Mouse (Mus musculus) cerebellum, postnatal 36 days (tissue): ENCODE results near the gene Tcf7l1.
A peak's percentile ranks its signal among the peaks of the same experiment; 100 is the strongest.
"Not testable (repeated sequence)": the region's sequence is repeated elsewhere in the genome, so short reads cannot be mapped to it uniquely, and the experiment has no call there.

Experiments used
- DNase-seq, 2 experiments: peaks; one replicate each; pipeline ENCODE4 v3.0.0; 2021 to 2022; ENCODE audit warnings: mixed read lengths in 2 of 2

Tcf7l1 gene

DNA sequence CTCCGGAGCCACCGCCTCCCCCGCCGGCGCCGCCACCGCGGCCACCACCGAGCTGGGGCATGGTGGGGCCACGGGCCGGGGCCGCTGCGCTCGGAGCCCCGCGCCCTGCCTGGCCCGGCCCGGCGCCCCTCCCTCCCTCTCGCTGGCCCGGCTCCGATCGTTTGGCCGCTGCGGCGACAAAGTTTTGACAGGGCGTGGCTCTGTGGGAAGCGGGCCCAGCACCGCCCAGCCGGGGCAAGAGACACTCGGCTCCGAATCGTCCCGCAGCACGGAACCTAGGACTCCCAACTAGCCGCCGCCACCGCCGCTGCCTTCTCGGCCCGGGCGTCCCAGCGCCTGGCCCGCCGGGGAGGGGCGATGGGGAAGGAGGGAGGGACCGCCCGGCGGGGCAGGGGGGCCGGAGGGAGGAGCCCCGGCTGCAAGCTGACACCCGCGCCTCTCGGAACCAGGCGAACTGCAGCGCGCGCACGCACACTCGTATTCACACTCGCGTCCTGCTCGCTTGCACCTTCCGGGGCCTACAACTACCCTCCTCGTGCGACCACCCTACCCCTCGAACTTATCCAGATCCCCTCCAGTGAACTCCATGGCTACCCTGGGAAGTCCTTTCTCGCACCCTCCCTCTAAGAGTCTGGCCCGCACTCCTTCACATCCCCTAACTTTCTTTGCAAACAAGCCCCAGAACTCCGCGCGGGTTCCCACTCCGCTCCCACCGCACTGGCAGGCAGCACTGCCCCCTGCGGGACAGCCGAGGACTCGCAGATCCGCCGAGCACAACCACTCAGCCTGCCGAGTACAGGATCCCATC, at the start of gene Tcf7l1:
Gene Tcf7l1 (minus strand): TSS at position 363 of the 808 bp plus-strand sequence.
- DNase-seq, result peak; percentile 74 to 75

DNA sequence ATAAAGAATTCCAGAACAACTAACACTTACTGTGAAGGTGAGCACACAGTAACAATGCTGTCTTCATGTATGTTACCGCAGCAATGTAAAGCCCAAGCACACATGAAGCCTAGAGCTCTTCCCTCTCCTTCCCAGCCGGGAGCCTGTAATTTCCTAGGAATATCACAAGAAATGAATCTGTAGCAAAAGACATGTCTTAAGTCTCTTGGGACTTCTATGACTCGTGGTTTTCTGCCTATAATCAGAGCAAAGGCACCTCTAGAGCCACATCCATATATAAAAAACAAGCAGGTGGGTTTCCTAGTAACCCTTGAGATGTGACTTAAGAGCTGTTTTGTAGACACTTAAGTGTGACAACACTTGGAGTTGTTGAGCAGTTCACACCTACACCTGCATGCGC, 48.7 kb upstream of the Tcf7l1 start:
- no peak for DNase-seq

DNA sequence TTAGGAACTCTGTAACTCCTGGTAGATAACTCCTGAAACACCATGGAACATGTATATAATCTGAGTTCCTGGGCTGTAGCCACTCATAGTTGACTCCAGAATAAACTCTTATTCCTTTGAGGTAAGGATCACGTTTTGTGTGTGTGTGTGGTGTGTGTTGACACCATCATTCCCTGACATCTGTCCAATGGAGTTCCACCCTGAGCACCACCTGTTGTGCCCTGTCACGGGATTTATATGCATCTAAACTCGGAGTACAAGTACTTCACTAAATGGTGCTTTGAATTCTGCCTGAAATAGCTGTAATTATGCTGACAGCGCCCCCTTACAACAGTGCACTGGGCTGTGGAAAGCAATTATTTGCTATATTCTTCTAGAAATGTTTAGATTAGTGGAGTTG, 45.5 kb upstream of the Tcf7l1 start:
- no peak for DNase-seq

DNA sequence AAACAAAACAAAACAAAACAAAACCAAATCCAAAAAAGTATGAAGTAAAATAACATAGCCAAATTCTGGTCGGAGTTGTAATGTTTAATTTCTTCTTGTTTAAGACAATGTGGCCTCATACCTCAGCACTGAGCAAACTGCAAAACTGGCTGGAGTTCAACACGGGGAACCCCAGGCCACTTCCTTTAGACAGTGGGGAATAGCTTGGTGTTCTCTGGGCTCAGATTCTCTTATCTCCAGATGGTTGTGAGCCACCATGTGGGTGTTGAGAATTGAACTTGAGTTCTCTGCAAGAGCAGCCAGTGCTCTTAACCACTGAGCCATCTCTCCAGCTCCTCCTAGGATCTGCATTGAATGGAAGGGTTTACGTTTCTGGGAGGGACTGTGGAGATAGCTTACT, 42.8 kb upstream of the Tcf7l1 start:
- no peak for DNase-seq

DNA sequence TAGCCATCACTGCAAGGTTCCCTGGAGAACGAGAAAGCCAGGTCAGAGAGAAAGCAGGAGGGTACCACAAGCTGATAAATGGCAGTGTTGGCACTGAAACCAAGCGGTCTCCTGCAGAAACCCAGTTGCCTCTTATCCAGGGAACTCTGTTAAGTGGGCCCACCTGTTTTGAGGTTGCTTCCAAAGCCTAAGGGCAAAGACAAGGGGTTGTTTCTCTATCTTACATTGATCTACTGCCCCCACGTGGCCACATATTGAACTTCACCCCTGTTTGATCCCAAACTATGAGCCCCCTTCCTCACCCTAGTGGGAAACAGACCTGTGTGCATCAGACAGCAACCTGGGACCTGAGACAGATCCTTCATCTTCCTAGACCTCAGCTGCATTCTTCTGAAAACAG, 42.2 kb upstream of the Tcf7l1 start:
- peak; percentile 38 to 52 for DNase-seq

DNA sequence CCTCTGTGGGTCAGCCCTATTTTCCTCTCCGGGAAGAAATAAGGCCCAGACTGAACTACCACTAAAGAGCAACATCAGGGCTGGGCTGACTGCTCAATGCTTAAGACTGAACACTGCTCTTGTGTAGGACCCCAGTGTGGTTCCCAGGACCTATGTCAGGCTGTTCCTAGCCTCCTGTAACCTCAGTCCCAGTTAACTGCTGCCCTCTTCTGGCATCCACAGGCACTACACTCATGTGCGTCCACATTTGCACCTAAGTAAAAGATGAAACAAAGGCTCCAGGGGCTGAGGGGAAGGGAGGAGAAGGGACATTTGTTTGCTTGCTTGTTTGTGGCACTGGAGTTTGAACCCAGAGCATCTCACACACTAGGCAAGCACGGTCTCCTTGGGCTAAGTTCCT, 39.8 kb upstream of the Tcf7l1 start:
- DNase-seq, result no peak

DNA sequence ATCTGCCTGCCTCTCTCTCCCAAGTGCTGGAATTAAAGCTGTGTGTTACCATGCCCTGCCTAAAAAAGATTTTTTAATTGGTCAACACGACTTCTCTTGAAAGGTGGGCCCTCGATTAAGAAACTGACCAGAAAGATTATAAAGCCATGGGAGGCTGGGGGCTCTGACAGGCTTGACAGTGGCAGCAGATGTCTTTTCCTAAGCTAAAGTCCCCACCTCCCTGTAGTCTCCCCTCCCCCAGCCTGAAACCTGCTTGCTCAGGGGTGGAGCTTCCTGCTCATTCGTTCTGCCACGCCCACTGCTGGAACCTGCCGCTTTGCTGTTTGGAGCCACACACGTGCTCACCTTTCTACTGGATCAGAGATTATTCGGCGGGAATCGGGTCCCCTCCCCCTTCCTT, 39.0 kb upstream of the Tcf7l1 start:
- DNase-seq, result not testable (repeated sequence)

DNA sequence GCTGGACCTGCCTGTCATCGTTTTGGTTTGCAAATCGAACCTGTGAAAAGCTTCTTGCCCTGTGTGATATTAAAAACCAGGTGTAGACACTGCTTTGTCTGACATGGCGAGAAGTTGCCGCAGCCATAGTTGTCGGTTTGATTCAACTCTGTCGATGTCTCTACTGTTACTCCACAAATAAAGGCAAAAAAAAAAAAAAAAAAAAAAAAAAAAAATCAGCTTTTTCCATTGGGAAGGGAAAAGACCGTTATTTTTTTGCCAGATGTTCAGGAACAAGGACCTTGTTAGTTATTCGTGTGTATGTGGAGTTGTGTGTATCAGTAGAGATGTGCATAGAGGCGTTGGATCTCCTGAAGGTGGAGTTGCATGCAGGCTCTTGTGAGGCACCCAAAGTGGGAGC, 36.7 kb upstream of the Tcf7l1 start:
- DNase-seq, result no peak

DNA sequence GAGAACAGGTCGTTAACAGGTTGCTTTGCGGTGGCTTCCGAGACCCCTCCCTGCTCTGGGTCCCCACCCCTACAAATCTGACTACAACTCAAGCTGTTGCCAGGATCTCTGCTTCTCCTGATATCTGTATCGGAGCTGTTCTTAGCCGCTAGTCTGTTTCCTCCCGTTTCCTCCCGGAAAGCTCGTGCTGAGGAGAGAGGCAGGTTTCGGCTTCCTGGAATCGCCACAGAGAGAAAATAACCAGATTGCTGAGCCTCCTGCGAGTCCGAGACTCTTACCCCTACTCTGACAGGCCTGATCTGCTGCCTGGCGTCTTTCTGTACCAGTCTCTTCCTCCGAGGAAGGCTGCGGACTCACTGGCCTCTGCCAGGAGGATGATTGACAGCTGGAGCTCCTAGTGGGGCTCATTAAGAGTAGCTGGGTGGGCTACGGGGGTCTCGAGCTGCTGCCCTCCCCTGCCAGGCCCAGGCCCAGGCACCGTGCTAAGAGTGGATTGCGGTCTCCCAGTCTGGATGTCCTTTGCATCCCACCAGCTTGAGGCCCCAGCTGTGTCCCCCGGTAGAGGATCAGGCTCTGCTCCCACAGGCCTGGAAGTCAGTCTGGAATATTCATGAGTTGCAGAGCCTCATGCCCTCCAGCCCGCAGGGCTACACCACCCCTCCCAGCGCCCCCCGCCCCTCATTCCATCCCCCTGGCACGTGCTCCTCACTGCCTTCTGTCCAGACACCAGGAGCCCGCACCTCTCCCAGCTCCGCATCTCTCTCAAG, 36.1 kb upstream of the Tcf7l1 start:
- DNase-seq, result peak in 1 of 2 experiments; percentile 9

DNA sequence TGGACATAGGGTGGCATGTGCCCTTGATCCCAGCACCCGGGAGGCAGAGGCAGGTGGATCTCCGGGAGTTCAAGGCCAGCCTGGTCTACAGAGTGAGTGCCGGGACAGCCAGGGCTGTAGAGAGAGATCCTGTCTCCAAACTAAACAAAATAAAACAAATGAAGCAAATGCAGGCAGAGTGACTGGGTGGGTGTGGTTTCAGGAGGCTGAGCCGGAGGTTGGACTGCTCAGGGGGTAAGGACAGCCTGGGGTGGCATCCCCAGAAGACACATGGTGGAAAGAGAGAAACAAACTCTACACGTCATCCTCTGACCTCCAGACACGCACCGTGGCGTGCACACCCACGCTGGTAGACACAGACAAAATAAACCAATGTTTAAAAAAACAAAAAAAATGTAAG, 24.4 kb upstream of the Tcf7l1 start:
- DNase-seq, result no peak

DNA sequence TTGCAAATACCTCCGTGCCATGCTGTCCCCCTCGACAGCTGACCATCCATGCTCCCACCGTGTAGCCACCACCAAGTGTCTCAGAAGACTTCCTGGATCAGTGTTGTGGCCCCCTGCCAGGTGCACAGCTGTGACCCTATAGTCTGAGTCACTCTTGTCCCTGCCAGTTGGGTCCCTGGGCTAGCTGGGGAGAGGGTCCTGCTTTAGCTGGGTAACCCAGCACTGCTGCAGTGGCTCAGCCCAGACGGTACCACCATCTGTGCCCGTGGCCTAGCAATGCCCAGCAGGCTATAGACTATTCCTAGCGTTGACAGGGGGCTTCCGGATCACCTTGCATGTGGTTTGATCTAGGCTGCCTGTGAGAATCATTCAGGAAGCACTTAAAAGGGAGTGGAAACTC, 21.2 kb upstream of the Tcf7l1 start:
- no peak for DNase-seq

DNA sequence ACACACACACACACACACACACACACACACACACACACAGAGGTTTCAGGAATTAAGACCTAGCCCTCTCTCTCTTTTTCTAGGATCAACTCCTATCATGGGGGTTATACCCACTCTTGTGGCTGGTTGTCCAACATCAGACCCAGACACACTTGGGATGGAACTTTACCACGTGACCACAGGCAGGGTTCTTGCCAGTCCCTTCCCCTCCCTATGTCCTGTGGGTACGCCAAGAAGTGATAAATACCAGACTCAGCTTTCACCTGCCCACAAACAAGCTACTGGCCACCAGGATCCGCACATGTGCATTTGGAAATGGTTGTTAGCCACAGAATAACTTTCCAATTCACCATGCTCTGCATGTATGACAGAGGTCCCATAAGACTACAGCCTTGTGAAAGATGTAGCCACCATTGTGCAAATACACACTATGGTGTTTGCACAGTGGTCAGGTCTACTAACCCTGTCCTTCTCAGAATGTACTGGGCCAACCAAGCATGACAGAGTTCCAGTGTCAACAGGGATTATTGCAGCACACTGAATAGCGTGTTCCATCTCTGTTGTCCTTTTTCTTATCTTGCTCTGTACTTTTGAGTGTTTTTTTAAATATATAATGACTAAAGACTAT, 20.6 kb upstream of the Tcf7l1 start:
- DNase-seq, result no peak

DNA sequence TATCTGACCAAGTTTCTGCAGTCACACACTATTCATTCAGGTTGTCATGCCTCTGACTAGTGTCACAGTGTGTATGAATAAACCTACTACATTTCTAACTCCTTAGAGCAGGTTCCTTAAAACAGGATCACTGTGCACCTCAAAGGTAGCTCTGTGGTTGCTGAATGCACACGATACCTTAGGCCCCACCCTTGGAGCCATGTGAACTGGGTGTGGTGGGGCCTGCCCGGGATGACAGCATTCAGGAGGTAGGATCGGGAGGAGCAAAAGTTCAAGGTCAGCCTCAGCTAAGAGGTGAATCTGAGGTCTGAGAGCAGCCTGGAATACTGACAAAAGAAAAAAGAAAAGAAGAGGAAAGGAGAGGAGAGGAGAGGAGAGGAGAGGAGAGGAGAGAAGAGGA, 19.3 kb upstream of the Tcf7l1 start:
- DNase-seq, result no peak

DNA sequence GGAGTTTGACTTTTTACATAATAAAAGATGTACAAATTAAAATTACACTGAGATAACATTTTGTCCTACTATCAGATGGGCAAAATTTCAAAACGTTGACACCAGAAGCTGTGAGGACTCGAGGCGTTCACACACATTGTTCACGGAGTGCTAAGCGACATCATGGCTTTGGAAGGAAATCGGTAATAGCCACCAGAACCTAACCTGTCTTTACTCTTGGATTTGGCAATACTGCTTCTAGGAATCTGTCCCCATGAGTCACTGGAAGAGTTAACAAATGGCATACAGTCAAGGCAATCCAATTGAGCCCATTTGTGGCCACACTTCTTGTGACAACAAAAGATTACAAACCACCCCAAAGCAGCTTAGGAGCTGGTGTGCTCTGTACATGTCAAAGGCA, 14.6 kb upstream of the Tcf7l1 start:
- DNase-seq, result no peak

DNA sequence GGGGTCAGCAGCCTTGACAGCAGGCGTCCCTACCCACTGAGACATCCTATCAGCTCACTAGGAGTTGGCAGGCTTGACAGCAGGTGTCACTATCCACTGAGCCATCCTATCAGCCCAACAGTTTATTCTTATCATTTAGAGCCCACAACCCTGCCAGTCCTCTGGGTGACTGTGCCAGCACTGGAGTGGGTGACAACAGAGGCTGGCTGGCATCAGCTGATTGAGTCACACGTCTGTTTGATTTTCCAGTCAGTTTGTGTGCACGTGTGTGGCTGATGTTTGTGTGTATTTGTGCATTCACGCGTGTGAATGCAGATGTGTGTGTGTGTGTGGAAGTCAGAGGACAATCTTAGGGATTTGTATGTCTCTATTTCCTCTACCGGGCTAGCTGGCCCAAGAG, 13.1 kb upstream of the Tcf7l1 start:
- DNase-seq, result no peak

DNA sequence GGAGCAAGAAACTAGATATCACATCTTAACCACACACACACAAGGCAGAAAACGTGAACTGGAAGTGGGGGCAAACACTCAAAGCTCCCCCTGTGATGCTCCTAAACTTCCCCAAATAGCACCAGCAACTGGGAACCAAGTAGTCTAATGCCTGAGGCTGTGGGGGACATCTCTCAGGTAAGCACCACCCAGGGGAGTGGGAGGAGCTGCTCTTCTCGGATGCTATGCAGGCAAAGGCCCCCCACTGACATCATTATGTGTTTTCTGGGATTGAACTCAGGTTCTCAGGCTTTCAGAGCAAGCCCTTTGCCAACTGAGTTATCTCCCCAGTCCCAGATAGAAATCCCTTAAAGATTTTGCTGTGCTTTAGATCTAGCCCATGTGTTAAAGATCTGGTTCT, 11.6 kb upstream of the Tcf7l1 start:
- DNase-seq, result no peak

DNA sequence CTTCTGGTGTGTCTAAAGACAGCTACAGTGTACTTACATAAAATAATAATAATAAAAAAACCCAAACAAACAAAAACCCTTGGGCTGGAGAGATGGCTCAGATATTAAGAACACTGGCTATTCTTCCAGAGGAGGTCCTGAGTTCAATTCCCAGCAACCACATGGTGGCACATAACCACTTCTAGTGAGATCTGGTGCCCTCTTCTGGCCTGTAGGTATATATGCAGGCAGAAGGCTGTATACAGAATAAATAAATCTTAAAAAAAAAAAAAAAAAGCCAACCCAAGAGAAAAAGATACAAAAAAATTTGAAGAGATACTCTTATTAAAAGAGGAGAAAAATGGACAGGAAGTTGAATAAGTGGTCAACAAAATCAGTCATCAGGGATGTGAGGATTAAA, 8.7 kb upstream of the Tcf7l1 start:
- no peak for DNase-seq

DNA sequence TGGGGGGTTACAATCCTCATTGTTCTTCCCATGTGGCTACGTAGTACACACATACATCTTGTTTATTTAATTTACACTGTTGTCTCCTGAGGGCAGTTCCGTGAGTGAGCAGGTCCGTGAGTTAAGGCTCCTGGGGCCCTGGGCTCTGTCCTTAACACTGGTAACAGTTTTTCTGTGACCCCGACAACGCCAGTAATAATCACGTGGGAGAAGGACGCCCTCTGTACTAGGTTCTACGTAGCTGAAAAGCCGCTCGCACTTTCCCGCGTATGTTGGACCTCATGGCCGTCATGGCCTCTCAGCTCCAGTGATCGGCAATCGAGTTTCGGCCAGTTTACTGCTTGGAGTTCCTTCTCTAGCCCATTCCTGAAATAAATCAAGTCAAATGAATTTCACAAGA, 6.4 kb upstream of the Tcf7l1 start:
- DNase-seq, result no peak

DNA sequence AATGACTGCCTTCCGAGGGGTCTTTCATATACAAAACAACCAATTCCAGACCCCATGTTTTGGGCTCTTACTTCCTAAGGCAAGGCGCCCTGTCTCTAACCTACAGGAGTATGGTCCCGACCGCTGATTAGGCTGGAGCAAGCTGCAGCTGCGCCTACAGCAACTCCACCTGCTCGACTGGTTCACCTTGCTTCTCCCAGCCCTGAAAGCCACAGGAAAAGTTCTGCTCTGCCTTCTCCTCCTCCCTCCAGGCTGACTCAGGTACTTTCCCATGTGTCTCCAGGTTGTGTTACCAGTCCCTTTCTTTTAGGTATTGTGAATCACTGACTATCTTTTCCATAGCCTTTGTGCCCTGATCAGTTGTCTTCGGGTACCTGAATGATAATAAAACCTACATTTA, 5.8 kb upstream of the Tcf7l1 start:
- no peak for DNase-seq

DNA sequence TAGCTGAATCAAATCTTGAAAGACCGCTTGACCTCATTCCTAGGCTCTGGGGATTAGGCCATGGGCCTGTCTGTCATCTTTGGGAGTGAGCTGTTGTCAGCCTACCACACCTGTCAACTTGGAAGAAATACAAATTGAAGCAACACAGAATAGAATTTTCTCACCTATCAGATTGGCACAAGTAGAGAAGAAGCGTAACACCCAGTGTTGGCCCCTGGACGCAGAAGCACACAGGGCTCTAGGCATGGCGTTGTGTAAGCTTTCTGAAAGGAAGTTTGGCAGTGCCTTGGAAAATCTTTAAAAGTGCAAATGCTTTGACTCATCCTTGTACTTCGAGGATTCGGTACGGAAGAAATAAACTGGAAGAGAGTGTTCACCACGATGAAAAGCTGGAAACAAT, 3.6 kb upstream of the Tcf7l1 start:
- no peak for DNase-seq

DNA sequence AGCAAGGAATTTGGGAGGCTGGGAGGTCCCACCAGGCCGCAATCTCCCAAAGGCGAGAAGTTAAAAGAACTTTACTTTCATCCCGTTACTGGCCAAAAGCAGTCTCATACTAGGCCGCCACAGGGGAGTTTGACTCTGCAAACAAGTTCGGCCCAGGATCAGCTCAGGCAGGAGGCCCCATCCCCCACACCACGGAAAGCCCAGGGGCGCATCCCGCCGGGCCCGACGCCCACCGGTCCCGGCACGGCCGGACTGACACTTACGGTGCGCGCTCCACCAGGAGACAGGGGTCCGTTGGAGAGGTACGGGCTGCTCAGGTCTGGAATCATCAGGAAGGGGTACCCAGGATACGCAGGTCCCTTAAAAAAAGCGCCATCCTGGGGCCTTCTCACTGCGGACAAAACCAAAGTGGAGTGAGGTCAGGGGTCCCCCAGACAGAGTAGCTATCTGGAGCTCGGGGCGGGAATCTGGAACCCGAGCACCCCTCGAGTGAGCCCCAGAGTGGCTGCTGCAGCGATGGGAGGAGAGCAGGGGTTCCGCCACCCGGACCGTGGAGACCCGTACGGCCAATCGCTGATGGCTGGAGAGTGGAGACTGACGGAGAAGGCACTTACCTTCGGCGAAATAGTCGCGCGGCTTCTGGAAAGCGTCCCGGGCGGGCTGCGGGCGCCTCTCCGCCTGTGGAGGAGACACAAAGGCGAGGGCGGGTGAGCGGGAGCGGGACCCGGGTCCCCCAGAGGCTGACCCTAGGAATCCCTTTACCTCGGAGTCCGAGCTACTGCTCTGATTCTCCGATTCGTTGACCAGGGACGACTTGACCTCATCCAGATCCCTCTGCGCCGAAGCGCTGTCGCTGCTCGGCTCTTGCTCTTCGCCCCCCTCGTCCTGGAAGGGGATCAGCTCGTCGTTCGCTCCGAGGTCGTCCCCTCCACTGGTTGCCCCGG, 834 bp downstream of the Tcf7l1 start:
- peak; percentile 13 to 18 for DNase-seq

DNA sequence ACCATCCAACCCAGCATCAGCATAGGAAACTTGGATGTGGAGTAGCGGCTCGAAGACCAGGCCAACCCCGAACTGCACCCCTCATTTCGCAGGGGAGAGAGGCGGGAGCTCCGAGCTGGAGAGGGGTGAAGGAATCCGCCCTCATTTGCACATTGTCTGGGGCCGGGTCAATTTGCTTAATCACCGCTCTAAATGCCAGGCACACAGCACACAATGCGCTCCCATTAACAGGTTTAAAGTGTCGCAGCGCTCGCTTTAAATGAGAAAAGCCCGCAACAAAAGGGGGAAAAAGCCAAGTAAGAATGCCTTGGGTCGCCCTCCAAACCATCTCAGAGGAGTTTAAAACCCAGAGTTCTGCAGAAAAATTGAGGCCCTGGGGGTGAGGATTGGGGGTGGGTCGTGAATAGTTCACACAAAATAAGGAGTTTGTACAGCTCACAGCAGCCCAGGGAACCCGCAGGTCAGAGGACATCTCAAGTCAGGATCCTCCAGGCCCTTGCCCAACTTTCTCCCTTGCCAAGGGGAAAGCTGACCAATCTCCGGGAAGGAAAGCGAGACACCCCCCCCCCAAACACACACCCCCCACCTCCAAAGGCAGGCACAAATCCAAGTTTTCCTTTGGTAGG, 1.6 kb downstream of the Tcf7l1 start:
- no peak for DNase-seq
